Mouse (Mus musculus) hindlimb bud, embryonic 11.5 days (tissue): Measurements from ENCODE around the gene Gm4881.

Experiments
- DNase-seq: peaks from one replicate; pipeline ENCODE4 v3.0.0-alpha.2; 2012; ENCODE audit warnings: low read depth, low spot score; ENCODE audit errors: extremely low spot score

Gm4881 gene

GRCm38 (mm10) chr7:24955226-24955625, 10.9 kb upstream of the Gm4881 start:
- DNase-seq = no peak

- no peak for DNase-seq
These were observed 10.2 kb upstream of the Gm4881 start for GRCm38 (mm10) chr7:24954450-24954849.

GRCm38 (mm10) chr7:24953966-24954365, 9.7 kb upstream of the Gm4881 start:
- no peak for DNase-seq

GRCm38 (mm10) chr7:24949958-24950623, 5.8 kb upstream of the Gm4881 start:
- peak; percentile 67 for DNase-seq

GRCm38 (mm10) chr7:24948774-24949173, 4.5 kb upstream of the Gm4881 start:
- no peak for DNase-seq

- no peak for DNase-seq
These were observed 3.2 kb upstream of the Gm4881 start for GRCm38 (mm10) chr7:24947316-24948048.

- no peak for DNase-seq
These were observed 653 bp downstream of the Gm4881 start for GRCm38 (mm10) chr7:24943641-24944040.

GRCm38 (mm10) chr7:24931651-24932050, 12.6 kb downstream of the Gm4881 start:
- DNase-seq = no peak

GRCm38 (mm10) chr7:24930475-24930874, 13.8 kb downstream of the Gm4881 start:
- DNase-seq = no peak

GRCm38 (mm10) chr7:24919728-24920127, 24.6 kb downstream of the Gm4881 start:
- DNase-seq = no peak

- DNase-seq = no peak
These were observed 25.5 kb downstream of the Gm4881 start for GRCm38 (mm10) chr7:24918763-24919323.

GRCm38 (mm10) chr7:24912480-24912879, 31.8 kb downstream of the Gm4881 start:
- DNase-seq = no peak

GRCm38 (mm10) chr7:24907211-24907748, 37.0 kb downstream of the Gm4881 start:
- DNase-seq = no peak

GRCm38 (mm10) chr7:24906551-24906950, 37.7 kb downstream of the Gm4881 start:
- no peak for DNase-seq

- no peak for DNase-seq
These were observed 39.4 kb downstream of the Gm4881 start for GRCm38 (mm10) chr7:24904936-24905335.

GRCm38 (mm10) chr7:24904070-24904483, 40.2 kb downstream of the Gm4881 start:
- DNase-seq = peak; percentile 87

- DNase-seq = no peak
These were observed 40.9 kb downstream of the Gm4881 start for GRCm38 (mm10) chr7:24903444-24903825.

GRCm38 (mm10) chr7:24902630-24903443, 41.5 kb downstream of the Gm4881 start, which contains the start of gene Arhgef1:
Gene Arhgef1 (plus strand): TSS chr7:24902912.
- no peak for DNase-seq

- DNase-seq = no peak
These were observed 42.0 kb downstream of the Gm4881 start for GRCm38 (mm10) chr7:24902264-24902629.

- no peak for DNase-seq
These were observed 42.5 kb downstream of the Gm4881 start for GRCm38 (mm10) chr7:24901842-24902241.

- DNase-seq = no peak
These were observed 43.2 kb downstream of the Gm4881 start for GRCm38 (mm10) chr7:24901114-24901513.
